Mouse (Mus musculus): ENCODE measurements around the gene Hnf4a.
"Not testable (repeated sequence)": the region's sequence is repeated elsewhere in the genome, so short reads cannot be mapped to it uniquely, and the experiment has no call there.

The Hnf4a gene

GRCm38 (mm10) chr2:163620451-163620850, 113.8 kb downstream of the Hnf4a start:
- no peak for DNase-seq (ENCODE audit: low spot score in 2 of 2)

DNA sequence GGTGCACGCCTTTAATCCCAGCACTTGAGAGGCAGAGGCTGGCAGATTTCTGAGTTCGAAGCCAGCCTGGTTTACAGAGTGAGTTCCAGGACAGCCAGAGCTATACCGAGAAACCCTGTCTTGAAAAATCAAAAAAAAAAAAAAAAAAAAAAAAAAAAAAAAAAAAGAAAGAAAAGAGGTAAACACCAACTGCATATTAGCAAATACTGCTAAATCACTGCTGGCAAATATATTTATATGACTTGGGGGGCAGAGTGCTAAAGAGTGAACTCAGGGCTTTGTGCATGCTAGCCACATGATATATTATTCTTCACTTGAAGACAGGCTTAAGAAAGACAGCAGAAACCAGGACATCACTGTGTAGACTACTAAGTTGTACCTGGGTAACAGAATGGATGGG, 114.8 kb downstream of the Hnf4a start:
- DNase-seq (ENCODE audit: low spot score in 2 of 2), result not testable (repeated sequence)
